Mouse (Mus musculus): ENCODE results near the gene Insig1.

DNA sequence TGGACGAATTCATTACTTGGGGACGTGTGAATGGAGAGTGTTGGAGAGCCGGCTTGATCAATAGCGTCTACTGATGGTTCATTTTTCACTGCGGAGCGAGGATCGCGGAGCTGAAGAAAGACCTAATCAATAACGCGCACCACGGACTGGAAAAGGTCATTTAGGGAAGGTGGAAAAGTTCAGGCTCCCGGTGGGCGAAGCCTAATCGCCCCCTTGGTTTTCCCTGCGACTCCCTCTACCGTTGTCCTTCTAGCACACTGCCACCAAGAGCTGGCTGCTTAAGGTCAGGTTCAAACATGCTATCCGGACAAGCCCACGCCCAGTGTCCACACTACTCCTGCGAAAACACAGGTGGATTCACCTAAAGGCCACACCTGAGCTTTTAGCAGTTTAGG, 47.4 kb downstream of the Insig1 start:
- TF ChIP-seq CTCF (IDR thresholded peaks at IDR 0.05; ENCODE audit: low read depth) (no peak), EP300 (IDR thresholded peaks at IDR 0.05; ENCODE audit: low read depth) (no peak)

Data from liver, embryonic 14.5 days (tissue).